Mouse (Mus musculus): ENCODE results near the gene Mrm1. TPM values are rescaled to one million over a fixed set of nuclear protein-coding genes. Genes with fewer than 3 reads are reported as not detected.
A peak's percentile ranks its signal among the peaks of the same experiment; 100 is the strongest.

Gene Mrm1
- total RNA-seq, 2 experiments from 2014 or later, result 24.5 to 26.0 TPM

- no peak for DNase-seq (ENCODE audit: low spot score in 2 of 2)
Observed at GRCm38 (mm10) chr11:84817362-84817761, 2.0 kb downstream of the Mrm1 start.

DNA sequence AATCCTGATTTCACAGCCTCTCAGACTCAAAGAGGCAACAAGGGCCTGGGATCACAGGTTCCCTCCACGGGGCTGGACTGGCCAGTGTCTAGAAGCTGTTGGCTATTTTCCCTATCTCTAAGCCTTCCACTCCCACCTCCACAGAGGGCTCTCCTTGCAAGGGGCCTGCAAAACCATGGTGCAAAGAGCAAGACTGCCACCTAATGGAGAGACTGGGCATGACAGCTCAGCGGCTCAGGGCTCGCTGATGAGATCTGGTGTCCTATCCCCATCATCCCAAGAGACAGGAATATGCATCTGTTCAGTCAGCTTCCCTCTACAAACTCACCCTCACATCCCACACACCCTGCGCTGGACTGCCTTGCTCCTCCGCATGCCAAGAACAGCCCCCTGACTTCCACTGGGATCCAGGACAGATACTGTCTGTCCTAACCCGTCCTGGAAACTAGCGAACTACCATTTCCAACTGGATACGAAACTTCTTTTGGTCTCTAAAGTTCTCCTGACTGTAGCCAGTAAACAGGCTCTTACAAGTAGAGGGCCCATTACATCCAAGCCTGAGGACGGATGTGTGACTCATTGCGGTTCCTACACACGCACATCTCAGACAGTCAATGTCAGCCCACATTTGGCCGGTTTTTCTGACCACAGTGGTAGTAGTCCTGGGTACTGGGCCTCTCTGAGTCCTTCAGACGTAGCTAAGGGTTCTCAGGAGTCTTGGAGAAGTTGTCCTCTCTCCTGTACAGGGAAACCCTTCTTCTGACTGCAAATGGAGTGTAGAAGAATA, 5.4 kb downstream of the Mrm1 start:
- DNase-seq (ENCODE audit: low spot score in 2 of 2), result peak; percentile 46 to 49

GRCm38 (mm10) chr11:84804373-84804772, 14.9 kb downstream of the Mrm1 start:
- no peak for DNase-seq (ENCODE audit: low spot score in 2 of 2)

- peak; percentile 36 to 48 for DNase-seq (ENCODE audit: low spot score in 2 of 2)
Observed at GRCm38 (mm10) chr11:84797627-84798353, 21.5 kb downstream of the Mrm1 start.

- DNase-seq (ENCODE audit: low spot score in 2 of 2), result no peak
Observed at GRCm38 (mm10) chr11:84797026-84797425, 22.3 kb downstream of the Mrm1 start.

DNA sequence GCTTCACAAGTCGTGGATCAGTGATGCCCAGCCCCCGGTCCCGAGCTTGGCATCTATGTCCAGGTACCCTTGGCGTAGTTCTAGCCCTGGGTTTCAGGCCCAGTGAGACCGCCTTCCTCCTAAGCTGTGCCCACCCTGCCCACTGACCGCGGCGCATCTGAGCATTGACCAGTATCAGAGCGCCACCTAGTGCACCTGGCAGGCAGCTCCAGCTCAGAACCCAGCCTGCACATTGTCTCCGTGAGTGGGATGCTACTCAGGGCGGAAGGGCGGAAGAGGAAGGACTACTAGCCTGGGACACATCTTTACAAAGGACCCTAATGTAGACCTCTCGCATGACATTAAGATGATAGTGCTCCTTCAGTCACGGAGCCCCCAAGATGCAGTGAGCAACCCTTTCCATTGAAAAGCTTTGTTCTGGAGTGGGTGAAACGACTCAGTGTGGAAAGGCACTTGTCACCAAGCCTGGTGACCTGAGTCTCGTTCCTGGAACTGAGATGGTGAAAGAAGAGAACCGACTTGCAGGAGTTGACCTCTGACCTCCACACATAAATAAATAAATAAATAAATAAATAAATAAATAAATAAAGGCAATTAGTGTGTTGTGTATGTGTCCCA, 24.7 kb downstream of the Mrm1 start:
- peak in 1 of 2 experiments; percentile 35 for DNase-seq (ENCODE audit: low spot score in 2 of 2)

GRCm38 (mm10) chr11:84793545-84793944, 25.8 kb downstream of the Mrm1 start:
- DNase-seq (ENCODE audit: low spot score in 2 of 2), result no peak

- no peak for DNase-seq (ENCODE audit: low spot score in 2 of 2)
Observed at GRCm38 (mm10) chr11:84790383-84790782, 28.9 kb downstream of the Mrm1 start.

DNA sequence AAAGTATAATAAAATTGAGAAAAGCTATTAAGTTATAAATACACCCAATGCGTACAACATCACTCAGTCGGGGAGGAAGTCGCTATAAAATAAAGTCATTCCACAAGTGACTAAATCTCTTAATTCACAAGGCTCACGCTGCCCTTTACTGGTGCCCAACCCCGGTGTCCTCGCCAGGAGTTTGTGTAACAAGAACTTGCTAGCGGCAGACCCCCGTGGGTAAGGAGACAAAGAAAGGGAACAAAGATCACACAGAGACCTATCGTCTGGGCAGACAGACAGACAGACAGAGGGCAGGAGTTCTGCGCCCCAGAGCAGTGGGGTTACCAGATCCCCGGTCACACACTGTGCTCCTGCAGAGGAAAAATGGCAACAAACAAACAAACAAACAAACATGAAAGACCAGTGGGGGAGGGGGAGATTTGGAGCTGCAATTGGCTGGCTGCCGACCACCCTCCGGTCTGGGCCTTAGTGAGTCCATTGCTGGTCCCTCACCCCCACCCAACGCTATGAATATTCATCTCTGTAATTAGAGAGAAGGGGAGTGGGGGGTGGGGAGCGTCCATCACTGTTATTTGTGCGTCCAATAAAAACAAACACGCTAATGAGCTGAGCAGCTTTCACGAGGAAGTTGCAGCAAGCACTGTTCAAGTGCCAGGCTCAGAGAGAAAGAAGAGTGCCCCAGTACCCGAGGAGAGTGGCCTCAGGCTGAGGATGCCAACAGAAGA, 39.0 kb downstream of the Mrm1 start:
- no peak for DNase-seq (ENCODE audit: low spot score in 2 of 2)

GRCm38 (mm10) chr11:84775560-84775959, 43.8 kb downstream of the Mrm1 start:
- no peak for DNase-seq (ENCODE audit: low spot score in 2 of 2)

DNA sequence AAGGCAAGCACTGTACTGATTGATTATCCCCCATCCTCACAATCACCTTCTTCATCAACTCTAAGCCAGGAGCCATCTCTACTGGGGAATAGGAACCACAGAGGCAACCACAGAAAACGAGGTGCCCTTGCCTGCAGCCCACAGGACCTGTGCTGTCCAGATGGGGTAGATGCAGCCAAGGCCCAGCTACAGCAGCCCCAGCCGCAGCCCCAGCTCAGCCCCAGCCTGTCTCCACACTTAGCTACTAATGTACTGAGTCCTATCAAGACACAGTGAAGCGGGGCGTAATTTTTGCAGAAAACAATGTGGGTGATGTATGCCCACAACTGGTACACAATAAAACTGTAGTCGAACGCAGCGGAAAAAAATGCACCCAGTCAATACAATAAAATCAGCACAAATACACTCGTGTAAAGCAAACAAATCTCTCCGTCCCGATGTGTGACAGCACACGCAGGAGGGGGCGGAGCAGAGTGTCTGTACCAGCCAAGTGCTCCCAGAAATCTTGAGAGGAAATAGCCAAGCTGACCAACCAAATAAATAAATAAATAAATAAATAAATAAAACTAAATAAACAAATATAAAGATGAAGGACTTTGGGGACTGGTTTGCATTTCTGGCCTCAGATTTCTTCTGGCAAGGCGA, 44.3 kb downstream of the Mrm1 start:
- no peak for DNase-seq (ENCODE audit: low spot score in 2 of 2)

GRCm38 (mm10) chr11:84767898-84768297, 51.4 kb downstream of the Mrm1 start:
- no peak for DNase-seq (ENCODE audit: low spot score in 2 of 2)

GRCm38 (mm10) chr11:84765125-84765524, 54.2 kb downstream of the Mrm1 start:
- DNase-seq (ENCODE audit: low spot score in 2 of 2), result no peak

DNA sequence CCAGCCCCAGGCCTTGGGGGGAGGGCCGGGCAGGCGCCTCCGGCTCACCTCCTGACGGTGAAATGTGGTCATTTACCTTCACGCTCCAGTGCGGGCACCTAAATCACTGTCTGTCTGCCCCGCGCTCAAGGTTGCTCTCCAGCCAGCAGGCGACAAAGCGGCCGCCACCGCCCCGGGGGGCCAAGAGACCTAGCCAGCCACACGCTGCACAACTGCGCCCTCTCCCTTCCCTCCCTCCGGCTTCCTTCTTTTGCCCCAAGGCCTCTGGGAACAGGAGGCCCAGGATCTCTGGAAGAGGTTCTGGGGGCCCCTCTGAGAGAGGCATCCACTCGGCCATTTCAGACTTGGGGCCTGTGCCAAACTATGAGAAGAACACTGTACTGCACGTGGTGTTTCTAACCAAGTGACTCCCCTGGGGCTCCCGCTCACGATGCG, 54.8 kb downstream of the Mrm1 start:
- DNase-seq (ENCODE audit: low spot score in 2 of 2), result peak in 1 of 2 experiments; percentile 18

GRCm38 (mm10) chr11:84764116-84764515, 55.2 kb downstream of the Mrm1 start:
- no peak for DNase-seq (ENCODE audit: low spot score in 2 of 2)

Other genes starting within 250 kb of the Mrm1 start
- gene Dhrs11, start 9.5 kb upstream of the Mrm1 start, total RNA-seq (2021), result 10 to 100 TPM; 35.4 to 39.2 TPM
- 100 to 1,000 TPM in 1 of 2 experiments, 10 to 100 TPM in 1; 99.1 to 100 TPM for gene Ggnbp2, start 51.3 kb upstream of the Mrm1 start, total RNA-seq (2021)
- 10 to 100 TPM; 18.1 to 20.2 TPM for gene Myo19, start 60.6 kb upstream of the Mrm1 start, total RNA-seq (2021)
- 1 to 10 TPM; 7.5 to 7.6 TPM for gene Pigw, start 60.8 kb upstream of the Mrm1 start, total RNA-seq (2021)
- 10 to 100 TPM; 14.4 to 20.4 TPM for gene Znhit3, start 96.9 kb upstream of the Mrm1 start, total RNA-seq (2021)
- gene Car4, start 138.3 kb upstream of the Mrm1 start, total RNA-seq (2021), result 10 to 100 TPM in 1 of 2 experiments, 1 to 10 TPM in 1; 4.9 to 18.5 TPM